Mouse (Mus musculus): ENCODE measurements around the gene Gal3st2.
"Not testable (repeated sequence)": the region's sequence is repeated elsewhere in the genome, so short reads cannot be mapped to it uniquely, and the experiment has no call there.

The Gal3st2 gene

GRCm38 (mm10) chr1:93871594-93872105 lies 10.5 kb downstream of the Gal3st2 start:
- not testable (repeated sequence) for DNase-seq

- DNase-seq, result not testable (repeated sequence)
These were observed 13.3 kb downstream of the Gal3st2 start for GRCm38 (mm10) chr1:93874405-93874804.

GRCm38 (mm10) chr1:93881778-93882177 lies 20.7 kb downstream of the Gal3st2 start:
- not testable (repeated sequence) for DNase-seq

GRCm38 (mm10) chr1:93890936-93891335 lies 29.8 kb downstream of the Gal3st2 start:
- DNase-seq, result not testable (repeated sequence)

- not testable (repeated sequence) for DNase-seq
These were observed 36.3 kb downstream of the Gal3st2 start for GRCm38 (mm10) chr1:93897395-93897794.

GRCm38 (mm10) chr1:93901291-93901690 lies 40.2 kb downstream of the Gal3st2 start:
- DNase-seq, result not testable (repeated sequence)

GRCm38 (mm10) chr1:93906690-93907089 lies 45.6 kb downstream of the Gal3st2 start:
- DNase-seq, result not testable (repeated sequence)

- not testable (repeated sequence) for DNase-seq
These were observed 48.0 kb downstream of the Gal3st2 start for GRCm38 (mm10) chr1:93908977-93909586.

GRCm38 (mm10) chr1:93911877-93912276 lies 50.8 kb downstream of the Gal3st2 start:
- DNase-seq, result not testable (repeated sequence)

- not testable (repeated sequence) for DNase-seq
These were observed 56.1 kb downstream of the Gal3st2 start for GRCm38 (mm10) chr1:93917160-93917559.

GRCm38 (mm10) chr1:93918011-93918410 lies 56.9 kb downstream of the Gal3st2 start, which contains the start of gene Gal3st2b:
Gal3st2b (plus strand) TSS chr1:93918311.
- DNase-seq, result not testable (repeated sequence)

- DNase-seq, result not testable (repeated sequence)
These were observed 57.7 kb downstream of the Gal3st2 start for GRCm38 (mm10) chr1:93918775-93919174.

GRCm38 (mm10) chr1:93919321-93919720 lies 58.2 kb downstream of the Gal3st2 start:
- DNase-seq, result not testable (repeated sequence)

- DNase-seq, result not testable (repeated sequence)
These were observed 61.5 kb downstream of the Gal3st2 start for GRCm38 (mm10) chr1:93922609-93923008.

- not testable (repeated sequence) for DNase-seq
These were observed 62.0 kb downstream of the Gal3st2 start for GRCm38 (mm10) chr1:93923098-93923497.
